Mouse (Mus musculus): ENCODE data around the gene Atp6v0a4.

- TF ChIP-seq CTCF (IDR thresholded peaks at IDR 0.05; ENCODE audit: low read depth), result peak; percentile 94
- no peak for TF ChIP-seq EP300 (optimal IDR thresholded peaks at IDR 0.05)
Measured at GRCm38 (mm10) chr6:38007459-38007858, 116.9 kb downstream of the Atp6v0a4 start.

Data from stomach, postnatal 0 days (tissue).